Mouse (Mus musculus) embryonic fibroblast, embryonic 13.5 days (primary cell): ENCODE results near the gene Myrfl.

Experiments used
- CTCF ChIP-seq: IDR thresholded peaks from 2 replicates; pipeline ENCODE4 v1.5.1; 2011; ENCODE audit warnings: mild to moderate bottlenecking, control low read depth, low read length, moderate library complexity, borderline replicate concordance; ENCODE audit not compliant: insufficient read depth
- POLR2A ChIP-seq: IDR thresholded peaks from 2 replicates; pipeline ENCODE4 v1.6.1; 2011; ENCODE audit warnings: low read depth, mild to moderate bottlenecking, control low read depth, low read length, moderate library complexity

- no peak for TF ChIP-seq POLR2A
- TF ChIP-seq CTCF, result no peak
These were observed 69.4 kb downstream of the Myrfl start for GRCm38 (mm10) chr10:116827306-116827705.
